ENCODE assay signal across 7 mouse cellular contexts in genomic region chr19:60310591-60310990, GRCm38 (mm10).
A peak's percentile ranks its signal among the peaks of the same experiment; 100 is the strongest.
DNase-seq lines count a peak whose midpoint lies in the region; ATAC-seq and TF ChIP-seq lines count a peak whose summit lies in the region.

No protein-coding gene starts in this region.

- peak; percentile 71; the same call in 1 of the 2 replicates for ATAC-seq in embryonic facial prominence, embryonic 14.5 days (ENCODE audit: low read depth)
- ATAC-seq in midbrain, embryonic 11.5 days (ENCODE audit: low FRiP score): no peak

- no peak overlapping the region for H3K4me3 ChIP-seq in bone marrow, adult 2 months (replicated peaks; ENCODE audit: control insufficient read depth, low read depth, low read length)
- H3K4me3 ChIP-seq in embryonic facial prominence, embryonic 14.5 days (ENCODE audit: low read depth, low read length): no peak overlapping the region
- no peak overlapping the region for H3K4me3 ChIP-seq in midbrain, embryonic 11.5 days (ENCODE audit: low read depth, low read length)

- intact Hi-C loops in heart, postnatal 36 days (cut with DNase I): loop anchor here (1.0 to 10.0 kb wide), 4 partner anchors 163 to 892 kb away; no protein-coding TSS in a partner anchor

- peak; percentile 56 for TF ChIP-seq CTCF in bone marrow, adult 2 months (IDR thresholded peaks at IDR 0.05; ENCODE audit: control insufficient read depth, insufficient read depth, low read length)

- H3K36me3 ChIP-seq in embryonic facial prominence, embryonic 14.5 days (ENCODE audit: control insufficient read depth, insufficient read depth, low read length): no peaks in the 10 kb centered on the region
- H3K36me3 ChIP-seq in midbrain, embryonic 11.5 days (ENCODE audit: control insufficient read depth, insufficient read depth, low read length): no peaks in the 10 kb centered on the region

- no peak overlapping the region for H3K27ac ChIP-seq in bone marrow, adult 2 months (ENCODE audit: control insufficient read depth, insufficient read depth, low read depth, low read length, poor library complexity)
- H3K27ac ChIP-seq in embryonic facial prominence, embryonic 14.5 days (replicated peaks; ENCODE audit: low read depth, low read length): no peak overlapping the region
- no peak overlapping the region for H3K27ac ChIP-seq in midbrain, embryonic 11.5 days (ENCODE audit: low read depth, low read length)

- no peak overlapping the region for H3K9ac ChIP-seq in embryonic facial prominence, embryonic 14.5 days (ENCODE audit: low read depth, low read length)
- H3K9ac ChIP-seq in midbrain, embryonic 11.5 days (ENCODE audit: low read length): no peak overlapping the region

- WGBS in bone marrow, adult 2 months: 21% methylated on average over 4 of the region's 4 CpGs
- 15% methylated on average over 4 of the region's 4 CpGs for WGBS in embryonic facial prominence, embryonic 14.5 days
- WGBS in midbrain, embryonic 11.5 days: 24% methylated on average over 4 of the region's 4 CpGs

- peak; percentile 30 for DNase-seq in Muller cell, postnatal 12 days (ENCODE audit: inconsistent ontology term)
- DNase-seq in embryonic facial prominence, embryonic 14.5 days (ENCODE audit: low spot score): peak; percentile 89
- DNase-seq in heart, postnatal 36 days: peak; percentile 55 to 65
- peak; percentile 38 for DNase-seq in left cerebral cortex, adult 11 months (ENCODE audit: low spot score)
- peak; percentile 90 for DNase-seq in midbrain, embryonic 11.5 days (ENCODE audit: low spot score, missing footprints)
- DNase-seq in spleen, postnatal 10 days (ENCODE audit: low spot score in 2 of 2): peak; percentile 8 to 72

- TF ChIP-seq POLR2A in bone marrow, adult 2 months (IDR thresholded peaks at IDR 0.05; ENCODE audit: borderline replicate concordance, control insufficient read depth, low read depth, low read length): no peak

- H3K4me1 ChIP-seq in bone marrow, adult 2 months (ENCODE audit: control insufficient read depth, insufficient read depth, low read length): no peaks in the 10 kb centered on the region
- no peaks in the 10 kb centered on the region for H3K4me1 ChIP-seq in embryonic facial prominence, embryonic 14.5 days (ENCODE audit: control insufficient read depth, insufficient read depth, low read length)
- no peaks in the 10 kb centered on the region for H3K4me1 ChIP-seq in midbrain, embryonic 11.5 days (ENCODE audit: control insufficient read depth, insufficient read depth, low read length)

- H3K4me2 ChIP-seq in embryonic facial prominence, embryonic 14.5 days (ENCODE audit: low read depth, low read length): no peak overlapping the region
- H3K4me2 ChIP-seq in midbrain, embryonic 11.5 days: no peak overlapping the region

- H3K27me3 ChIP-seq in embryonic facial prominence, embryonic 14.5 days (replicated peaks; ENCODE audit: control insufficient read depth, insufficient read depth, low read length): no peaks in the 10 kb centered on the region
- no peaks in the 10 kb centered on the region for H3K27me3 ChIP-seq in midbrain, embryonic 11.5 days (ENCODE audit: control insufficient read depth, insufficient read depth, low read length)

- H3K9me3 ChIP-seq in embryonic facial prominence, embryonic 14.5 days (ENCODE audit: control insufficient read depth, low read length): no peaks in the 10 kb centered on the region
- no peaks in the 10 kb centered on the region for H3K9me3 ChIP-seq in midbrain, embryonic 11.5 days (ENCODE audit: control insufficient read depth, low read length)

Comparison
In these comparisons a context has a peak if more than half of its experiments do, and no peak if none do; other contexts are left out.
1. DNase-seq: peak in every context shown above with its lines; median percentile 90 in midbrain, embryonic 11.5 days; 89 in embryonic facial prominence, embryonic 14.5 days; 60 in heart, postnatal 36 days; 40 in spleen, postnatal 10 days; 38 in left cerebral cortex, adult 11 months; 30 in Muller cell, postnatal 12 days.